Mouse (Mus musculus): ENCODE results near the gene Kdm2b. TPM values are rescaled to one million over a fixed set of nuclear protein-coding genes. Genes with fewer than 3 reads are reported as not detected.

Gene Kdm2b
- polyA plus RNA-seq, 1 experiment: 2.1 TPM

GRCm38 (mm10) chr5:122949101-122949500 lies 40.5 kb downstream of the Kdm2b start:
- Histone ChIP-seq H3K4me3 (replicated peaks) (no peak overlapping the region), H3K27me3 (ENCODE audit: control insufficient read depth) (peaks cover 46% of the 10 kb centered on the region), H3K4me1 (ENCODE audit: control insufficient read depth) (peaks cover 10% of the 10 kb centered on the region), H3K36me3 (ENCODE audit: control insufficient read depth) (no peaks in the 10 kb centered on the region), H3K9me3 (ENCODE audit: control insufficient read depth, low read length) (no peaks in the 10 kb centered on the region; the same call in 1 of the 2 replicates)
- no peak for TF ChIP-seq GATA1 (IDR thresholded peaks at IDR 0.05; ENCODE audit: low read length)
- no peak for TF ChIP-seq TAL1 (IDR thresholded peaks at IDR 0.05; ENCODE audit: low read length)

GRCm38 (mm10) chr5:122947534-122947933 lies 42.1 kb downstream of the Kdm2b start:
- H3K27me3 ChIP-seq (ENCODE audit: control insufficient read depth): peaks cover 30% of the 10 kb centered on the region
- H3K4me1 ChIP-seq (ENCODE audit: control insufficient read depth): peaks cover 10% of the 10 kb centered on the region
- H3K4me3 ChIP-seq (replicated peaks): no peak overlapping the region
- no peaks in the 10 kb centered on the region; the same call in 1 of the 2 replicates for H3K9me3 ChIP-seq (ENCODE audit: control insufficient read depth, low read length)
- no peaks in the 10 kb centered on the region for H3K36me3 ChIP-seq (ENCODE audit: control insufficient read depth)
- TF ChIP-seq GATA1 (IDR thresholded peaks at IDR 0.05; ENCODE audit: low read length): no peak

- TF ChIP-seq TAL1 (IDR thresholded peaks at IDR 0.05; ENCODE audit: low read length) (no peak), GATA1 (IDR thresholded peaks at IDR 0.05; ENCODE audit: low read length) (no peak)
- Histone ChIP-seq H3K4me3 (replicated peaks) (no peak overlapping the region), H3K27me3 (ENCODE audit: control insufficient read depth) (no peaks in the 10 kb centered on the region), H3K9me3 (ENCODE audit: control insufficient read depth, low read length) (no peaks in the 10 kb centered on the region), H3K36me3 (ENCODE audit: control insufficient read depth) (no peaks in the 10 kb centered on the region), H3K4me1 (ENCODE audit: control insufficient read depth) (peaks cover 8% of the 10 kb centered on the region)
Observed at GRCm38 (mm10) chr5:122938676-122939075, 50.9 kb downstream of the Kdm2b start.

- no peaks in the 10 kb centered on the region for H3K27me3 ChIP-seq (ENCODE audit: control insufficient read depth)
- no peaks in the 10 kb centered on the region for H3K36me3 ChIP-seq (ENCODE audit: control insufficient read depth)
- peaks cover 8% of the 10 kb centered on the region for H3K4me1 ChIP-seq (ENCODE audit: control insufficient read depth)
- no peak overlapping the region for H3K4me3 ChIP-seq (replicated peaks)
- no peak for TF ChIP-seq TAL1 (IDR thresholded peaks at IDR 0.05; ENCODE audit: low read length)
- no peak for TF ChIP-seq GATA1 (IDR thresholded peaks at IDR 0.05; ENCODE audit: low read length)
- H3K9me3 ChIP-seq (ENCODE audit: control insufficient read depth, low read length): no peaks in the 10 kb centered on the region
Observed at GRCm38 (mm10) chr5:122937958-122938540, 51.6 kb downstream of the Kdm2b start.

- no peak for TF ChIP-seq GATA1 (IDR thresholded peaks at IDR 0.05; ENCODE audit: low read length)
- TF ChIP-seq TAL1 (IDR thresholded peaks at IDR 0.05; ENCODE audit: low read length): no peak
- Histone ChIP-seq H3K4me1 (ENCODE audit: control insufficient read depth) (peaks cover 8% of the 10 kb centered on the region), H3K4me3 (replicated peaks) (no peak overlapping the region), H3K36me3 (ENCODE audit: control insufficient read depth) (no peaks in the 10 kb centered on the region), H3K27me3 (ENCODE audit: control insufficient read depth) (no peaks in the 10 kb centered on the region), H3K9me3 (ENCODE audit: control insufficient read depth, low read length) (no peaks in the 10 kb centered on the region)
Observed at GRCm38 (mm10) chr5:122937031-122937430, 52.6 kb downstream of the Kdm2b start.

GRCm38 (mm10) chr5:122935810-122936209 lies 53.8 kb downstream of the Kdm2b start:
- TF ChIP-seq GATA1 (IDR thresholded peaks at IDR 0.05; ENCODE audit: low read length): no peak
- no peak for TF ChIP-seq TAL1 (IDR thresholded peaks at IDR 0.05; ENCODE audit: low read length)
- Histone ChIP-seq H3K36me3 (ENCODE audit: control insufficient read depth) (no peaks in the 10 kb centered on the region), H3K9me3 (ENCODE audit: control insufficient read depth, low read length) (no peaks in the 10 kb centered on the region), H3K27me3 (ENCODE audit: control insufficient read depth) (no peaks in the 10 kb centered on the region), H3K4me3 (replicated peaks) (no peak overlapping the region), H3K4me1 (ENCODE audit: control insufficient read depth) (peaks cover 8% of the 10 kb centered on the region)

- H3K4me3 ChIP-seq (replicated peaks): no peak overlapping the region
- no peaks in the 10 kb centered on the region for H3K27me3 ChIP-seq (ENCODE audit: control insufficient read depth)
- H3K9me3 ChIP-seq (ENCODE audit: control insufficient read depth, low read length): no peaks in the 10 kb centered on the region
- H3K4me1 ChIP-seq (ENCODE audit: control insufficient read depth): peaks cover 8% of the 10 kb centered on the region
- no peak for TF ChIP-seq TAL1 (IDR thresholded peaks at IDR 0.05; ENCODE audit: low read length)
- TF ChIP-seq GATA1 (IDR thresholded peaks at IDR 0.05; ENCODE audit: low read length): no peak
- H3K36me3 ChIP-seq (ENCODE audit: control insufficient read depth): no peaks in the 10 kb centered on the region
Observed at GRCm38 (mm10) chr5:122930991-122931390, 58.6 kb downstream of the Kdm2b start.

- Histone ChIP-seq H3K4me1 (ENCODE audit: control insufficient read depth) (peaks cover 3% of the 10 kb centered on the region), H3K9me3 (ENCODE audit: control insufficient read depth, low read length) (no peaks in the 10 kb centered on the region), H3K27me3 (ENCODE audit: control insufficient read depth) (no peaks in the 10 kb centered on the region), H3K36me3 (ENCODE audit: control insufficient read depth) (no peaks in the 10 kb centered on the region), H3K4me3 (replicated peaks) (no peak overlapping the region)
- no peak for TF ChIP-seq GATA1 (IDR thresholded peaks at IDR 0.05; ENCODE audit: low read length)
- no peak for TF ChIP-seq TAL1 (IDR thresholded peaks at IDR 0.05; ENCODE audit: low read length)
Observed at GRCm38 (mm10) chr5:122928293-122928692, 61.3 kb downstream of the Kdm2b start.

GRCm38 (mm10) chr5:122927703-122928102 lies 61.9 kb downstream of the Kdm2b start:
- H3K36me3 ChIP-seq (ENCODE audit: control insufficient read depth): no peaks in the 10 kb centered on the region
- H3K9me3 ChIP-seq (ENCODE audit: control insufficient read depth, low read length): no peaks in the 10 kb centered on the region
- H3K4me1 ChIP-seq (ENCODE audit: control insufficient read depth): peaks cover 3% of the 10 kb centered on the region
- no peak for TF ChIP-seq TAL1 (IDR thresholded peaks at IDR 0.05; ENCODE audit: low read length)
- no peak for TF ChIP-seq GATA1 (IDR thresholded peaks at IDR 0.05; ENCODE audit: low read length)
- H3K4me3 ChIP-seq (replicated peaks): no peak overlapping the region
- no peaks in the 10 kb centered on the region for H3K27me3 ChIP-seq (ENCODE audit: control insufficient read depth)

GRCm38 (mm10) chr5:122927092-122927491 lies 62.5 kb downstream of the Kdm2b start:
- Histone ChIP-seq H3K4me1 (ENCODE audit: control insufficient read depth) (peaks cover 3% of the 10 kb centered on the region), H3K4me3 (replicated peaks) (no peak overlapping the region), H3K36me3 (ENCODE audit: control insufficient read depth) (no peaks in the 10 kb centered on the region), H3K9me3 (ENCODE audit: control insufficient read depth, low read length) (no peaks in the 10 kb centered on the region), H3K27me3 (ENCODE audit: control insufficient read depth) (no peaks in the 10 kb centered on the region)
- no peak for TF ChIP-seq GATA1 (IDR thresholded peaks at IDR 0.05; ENCODE audit: low read length)
- TF ChIP-seq TAL1 (IDR thresholded peaks at IDR 0.05; ENCODE audit: low read length): no peak

Measured in erythroblast, embryonic 14.5 days (primary cell).